Mouse (Mus musculus): ENCODE results near the gene Cd3eap.
A peak's percentile ranks its signal among the peaks of the same experiment; 100 is the strongest.

GRCm38 (mm10) chr7:19381377-19382165 lies 22.3 kb upstream of the Cd3eap start, which contains the start of gene Ercc2:
- TF ChIP-seq CTCF (IDR thresholded peaks at IDR 0.05; ENCODE audit: low read depth) (0 out of 2 replicates have a peak, but pooled peaks have one; percentile 0), EP300 (IDR thresholded peaks at IDR 0.05; ENCODE audit: low read depth) (no peak)
